Mouse (Mus musculus) thymus, adult 2 months (tissue): ENCODE measurements around the gene Cyp1a2.

Experiments
- CTCF ChIP-seq: fragments of 200-500 bp; IDR thresholded peaks from 2 replicates; pipeline ENCODE4 v1.5.1; 2012; ENCODE audit warnings: mild to moderate bottlenecking, control low read depth, low read length, moderate library complexity, borderline replicate concordance; ENCODE audit not compliant: control insufficient read depth, poor library complexity, insufficient read depth; ENCODE audit errors: extremely low read depth
- POLR2A ChIP-seq: fragments of 200-500 bp; IDR thresholded peaks from 2 replicates; pipeline ENCODE4 v1.6.1; 2012; ENCODE audit warnings: mild to moderate bottlenecking, low read length, control low read depth, moderate library complexity; ENCODE audit not compliant: control insufficient read depth, poor library complexity, insufficient read depth; ENCODE audit errors: extremely low read depth

DNA sequence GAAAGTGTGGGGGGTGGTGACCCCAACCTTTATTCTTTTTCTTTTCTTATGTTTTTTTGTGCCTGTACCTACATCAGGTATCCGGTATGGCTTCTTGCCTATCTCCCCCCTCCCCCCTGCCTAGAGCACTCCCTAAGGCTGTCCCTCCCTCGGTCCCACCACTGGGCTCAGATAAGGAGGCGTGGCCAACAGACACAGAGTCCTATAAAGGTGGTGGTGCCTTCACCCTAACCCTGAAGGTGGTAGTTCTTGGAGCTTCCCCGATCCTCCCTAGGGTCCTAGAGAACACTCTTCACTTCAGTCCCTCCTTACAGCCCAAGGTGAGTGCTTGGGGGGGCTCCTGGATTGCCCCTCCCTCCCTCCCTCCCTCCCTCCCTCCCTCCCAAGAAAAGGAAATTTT lies 13.9 kb upstream of the Cyp1a2 start:
- TF ChIP-seq POLR2A (no peak), CTCF (no peak)
